Mouse (Mus musculus): ENCODE measurements around the gene Krtap17-1.

Krtap17-1 gene

GRCm38 (mm10) chr11:99993620-99994383 is at the start of gene Krtap17-1:
Krtap17-1 (minus strand) TSS chr11:99993994.
- DNase-seq (ENCODE audit: low spot score): peak; percentile 6

- DNase-seq (ENCODE audit: low spot score): no peak
These were observed 47.7 kb upstream of the Krtap17-1 start, which contains the start of gene Krt34 for GRCm38 (mm10) chr11:100041454-100041853. Krt34 (minus strand) TSS chr11:100041554.

GRCm38 (mm10) chr11:100029768-100030167 is 36.0 kb upstream of the Krtap17-1 start, which contains the start of gene Krt33b:
Krt33b (minus strand) TSS chr11:100029868.
- no peak for DNase-seq (ENCODE audit: low spot score)

- no peak for DNase-seq (ENCODE audit: low spot score)
These were observed 27.6 kb upstream of the Krtap17-1 start for GRCm38 (mm10) chr11:100021438-100021837.

GRCm38 (mm10) chr11:100019466-100019865 is 25.7 kb upstream of the Krtap17-1 start:
- DNase-seq (ENCODE audit: low spot score): no peak

GRCm38 (mm10) chr11:100016112-100016511 is 22.3 kb upstream of the Krtap17-1 start, which contains the start of gene Krt33a:
Krt33a (minus strand) TSS chr11:100016212.
- DNase-seq (ENCODE audit: low spot score): no peak

GRCm38 (mm10) chr11:100013691-100014171 is 19.9 kb upstream of the Krtap17-1 start:
- DNase-seq (ENCODE audit: low spot score): peak; percentile 37

GRCm38 (mm10) chr11:100010682-100011081 is 16.9 kb upstream of the Krtap17-1 start:
- DNase-seq (ENCODE audit: low spot score): no peak

- DNase-seq (ENCODE audit: low spot score): no peak
These were observed 14.5 kb upstream of the Krtap17-1 start for GRCm38 (mm10) chr11:100008336-100008735.

GRCm38 (mm10) chr11:100006624-100007023 is 12.8 kb upstream of the Krtap17-1 start:
- DNase-seq (ENCODE audit: low spot score): no peak

- peak; percentile 18 for DNase-seq (ENCODE audit: low spot score)
These were observed 12.1 kb upstream of the Krtap17-1 start for GRCm38 (mm10) chr11:100005905-100006304.

GRCm38 (mm10) chr11:100004846-100005245 is 11.1 kb upstream of the Krtap17-1 start:
- peak; percentile 52 for DNase-seq (ENCODE audit: low spot score)

GRCm38 (mm10) chr11:99999091-99999490 is 5.3 kb upstream of the Krtap17-1 start:
- DNase-seq (ENCODE audit: low spot score): no peak

GRCm38 (mm10) chr11:99994384-99994661 is 529 bp upstream of the Krtap17-1 start:
- peak; percentile 21 for DNase-seq (ENCODE audit: low spot score)

GRCm38 (mm10) chr11:99990571-99990970 is 3.2 kb downstream of the Krtap17-1 start:
- no peak for DNase-seq (ENCODE audit: low spot score)

GRCm38 (mm10) chr11:99989881-99990405 is 3.9 kb downstream of the Krtap17-1 start:
- DNase-seq (ENCODE audit: low spot score): no peak

GRCm38 (mm10) chr11:99988530-99988929 is 5.3 kb downstream of the Krtap17-1 start:
- no peak for DNase-seq (ENCODE audit: low spot score)

- DNase-seq (ENCODE audit: low spot score): no peak
These were observed 7.6 kb downstream of the Krtap17-1 start, which contains the start of gene Krtap16-1 for GRCm38 (mm10) chr11:99986180-99986647. Krtap16-1 (minus strand) TSS chr11:99986597.

GRCm38 (mm10) chr11:99985291-99986092 is 8.3 kb downstream of the Krtap17-1 start:
- no peak for DNase-seq (ENCODE audit: low spot score)

GRCm38 (mm10) chr11:99983442-99983841 is 10.4 kb downstream of the Krtap17-1 start:
- no peak for DNase-seq (ENCODE audit: low spot score)

- no peak for DNase-seq (ENCODE audit: low spot score)
These were observed 11.1 kb downstream of the Krtap17-1 start for GRCm38 (mm10) chr11:99982731-99983130.

GRCm38 (mm10) chr11:99978953-99979352 is 14.8 kb downstream of the Krtap17-1 start, which contains the start of gene Krtap29-1:
Krtap29-1 (minus strand) TSS chr11:99979053.
- DNase-seq (ENCODE audit: low spot score): no peak
